Mouse (Mus musculus) lung, embryonic 14.5 days (tissue): ENCODE measurements around the gene Usp17lb. TPM values are rescaled to one million over a fixed set of nuclear protein-coding genes. Genes with fewer than 3 reads are reported as not detected.
"Not testable (repeated sequence)": the region's sequence is repeated elsewhere in the genome, so short reads cannot be mapped to it uniquely, and the experiment has no call there.

Experiments
- ATAC-seq: fragments of 200-750 bp; cut with Nextera tagmentation; 2 replicates; pipeline ENCODE4 v1.8.0; 2017; ENCODE audit warnings: mild to moderate bottlenecking, moderate TSS enrichment, moderate library complexity; ENCODE audit not compliant: insufficient read depth
- DNase-seq: peaks from one replicate; pipeline ENCODE4 v3.0.0-alpha.2; 2015
- H3K27ac ChIP-seq: fragments of 300-500 bp; sonication (generic); 2 replicates; pipeline ENCODE4 v1.5.1; 2014; ENCODE audit warnings: low read depth, mild to moderate bottlenecking, moderate library complexity
- H3K27me3 ChIP-seq: fragments of 300-500 bp; sonication (generic); 2 replicates; pipeline ENCODE4 v1.6.1; 2014; ENCODE audit warnings: low read length, control low read depth; ENCODE audit not compliant: insufficient read depth
- H3K36me3 ChIP-seq: fragments of 300-500 bp; sonication (generic); 2 replicates; pipeline ENCODE4 v1.6.1; 2014; ENCODE audit warnings: control low read depth; ENCODE audit not compliant: insufficient read depth
- H3K4me1 ChIP-seq: fragments of 300-500 bp; sonication (generic); 2 replicates; pipeline ENCODE4 v1.6.1; 2014; ENCODE audit warnings: antibody characterized with exemption, control low read depth; ENCODE audit not compliant: insufficient read depth
- H3K4me2 ChIP-seq: fragments of 300-500 bp; sonication (generic); 2 replicates; pipeline ENCODE4 v1.6.1; 2014; ENCODE audit warnings: mild to moderate bottlenecking
- H3K4me3 ChIP-seq: fragments of 300-500 bp; sonication (generic); 2 replicates; pipeline ENCODE4 v1.5.1; 2014; ENCODE audit warnings: low read depth, low read length
- H3K9ac ChIP-seq: fragments of 300-500 bp; sonication (generic); 2 replicates; pipeline ENCODE4 v1.6.1; 2014
- H3K9me3 ChIP-seq: fragments of 300-500 bp; sonication (generic); 2 replicates; pipeline ENCODE4 v1.6.1; 2016; ENCODE audit warnings: low read depth, low read length, control low read depth
- CTCF ChIP-seq: IDR thresholded peaks from 2 replicates; pipeline ENCODE4 v1.5.1; 2016; ENCODE audit warnings: antibody characterized with exemption, low read depth
- WGBS: fragments of 180-500 bp; shearing (Covaris S2); extraction: QIAGEN DNeasy Blood & Tissue Kit; methylation state at CpG from one replicate; pipeline ENCODE4 v1.1.7; 2014; 5-methylcytosine and 5-hydroxymethylcytosine counted together
- polyA plus RNA-seq: library from polyadenylated mRNA; unstranded; fragments of >200 nt; fragmentation: Nextera tagmentation; extraction: Ambion mirVana; gene quantifications from 2 replicates; pipeline ENCODE4 v1.2.1, GENCODE M21; 2014

Gene Usp17lb
- polyA plus RNA-seq = not detected in 2 replicates

DNA sequence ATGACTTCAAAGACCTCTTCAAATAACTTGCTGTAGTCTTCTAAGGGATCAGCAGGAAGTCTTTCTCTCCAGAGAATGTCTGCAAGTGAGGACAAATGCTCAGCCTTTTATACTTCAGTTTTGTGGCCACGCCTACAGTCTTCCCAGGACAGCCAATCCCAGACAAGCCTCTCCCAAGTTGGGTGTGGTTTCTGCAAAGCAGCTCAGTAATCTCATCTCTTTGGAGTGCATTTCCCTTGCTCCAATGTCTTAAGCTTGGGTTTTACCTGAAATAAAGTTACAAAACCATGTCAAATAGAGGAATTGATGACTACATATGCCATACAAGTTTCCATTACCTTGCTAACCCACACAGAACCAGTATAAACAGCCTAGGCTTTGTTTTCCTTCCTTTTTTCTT is at the start of gene Usp17lb:
TSS of gene Usp17lb (minus strand) at position 101 of the 400 bp plus-strand sequence.
- H3K27ac ChIP-seq = no peak within 1 kb of the TSS
- 48% methylated on average over 1 of the region's 1 CpGs for WGBS
- H3K4me2 ChIP-seq = no peak within 1 kb of the TSS
- ATAC-seq (no peak), DNase-seq (no peak)
- no peak for TF ChIP-seq CTCF
- H3K4me3 ChIP-seq = no peak within 1 kb of the TSS
- no peak within 1 kb of the TSS for H3K9ac ChIP-seq
- H3K9me3 ChIP-seq = no peaks in the 10 kb centered on the region
- no peaks in the 10 kb centered on the region for H3K4me1 ChIP-seq
- H3K36me3 ChIP-seq = no peaks in the 10 kb centered on the region
- H3K27me3 ChIP-seq = no peaks in the 10 kb centered on the region

GRCm38 (mm10) chr7:104877731-104878130 is 35.3 kb upstream of the Usp17lb start, which contains the start of gene Olfr665:
Olfr665 (plus strand) TSS chr7:104878031.
- no peak for ATAC-seq
- Histone ChIP-seq H3K36me3 (no peaks in the 10 kb centered on the region), H3K9ac (no peak within 1 kb of the TSS), H3K4me1 (no peaks in the 10 kb centered on the region), H3K4me3 (no peak within 1 kb of the TSS), H3K27ac (no peak within 1 kb of the TSS), H3K9me3 (no peaks in the 10 kb centered on the region), H3K4me2 (no peak within 1 kb of the TSS), H3K27me3 (no peaks in the 10 kb centered on the region)
- no peak for DNase-seq
- no peak for TF ChIP-seq CTCF
- 23% methylated on average over 1 of the region's 1 CpGs for WGBS

DNA sequence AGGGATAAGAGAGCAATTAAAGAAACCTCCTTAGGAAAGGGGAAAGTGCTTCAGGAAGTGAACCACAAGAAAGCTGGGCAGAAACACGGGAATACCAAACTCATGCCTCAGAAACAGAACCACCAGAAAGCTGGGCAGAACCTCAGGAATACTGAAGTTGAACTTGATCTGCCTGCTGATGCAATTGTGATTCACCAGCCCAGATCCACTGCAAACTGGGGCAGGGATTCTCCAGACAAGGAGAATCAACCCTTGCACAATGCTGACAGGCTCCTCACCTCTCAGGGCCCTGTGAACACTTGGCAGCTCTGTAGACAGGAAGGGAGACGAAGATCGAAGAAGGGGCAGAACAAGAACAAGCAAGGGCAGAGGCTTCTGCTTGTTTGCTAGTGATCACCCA is 19.0 kb upstream of the Usp17lb start:
- Histone ChIP-seq H3K9me3 (no peaks in the 10 kb centered on the region), H3K4me2 (no peak overlapping the region), H3K4me1 (no peaks in the 10 kb centered on the region), H3K9ac (no peak overlapping the region), H3K4me3 (no peak overlapping the region), H3K27me3 (no peaks in the 10 kb centered on the region), H3K27ac (no peak overlapping the region), H3K36me3 (no peaks in the 10 kb centered on the region)
- ATAC-seq = no peak
- DNase-seq = no peak
- no peak for TF ChIP-seq CTCF
- 85% methylated on average over 3 of the region's 3 CpGs for WGBS

DNA sequence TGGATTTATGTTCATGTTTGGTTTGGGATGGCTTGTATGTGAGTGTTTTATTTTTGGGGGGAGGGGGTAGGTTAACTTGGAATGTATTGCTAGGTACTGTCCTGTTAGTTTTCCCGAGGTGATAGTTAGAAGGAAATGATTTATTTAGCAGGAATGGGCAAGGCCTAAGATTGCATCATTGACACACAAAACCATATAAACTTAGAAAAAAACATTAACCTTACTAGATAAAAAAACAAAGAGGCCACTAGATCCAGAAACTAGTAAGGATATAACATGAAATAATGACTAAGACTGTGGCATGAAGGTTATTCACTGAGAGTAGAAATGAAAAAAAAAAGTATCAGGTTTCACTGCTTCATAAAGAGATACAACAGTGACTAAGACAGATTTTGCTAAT is 15.3 kb upstream of the Usp17lb start:
- no peak overlapping the region for H3K27ac ChIP-seq
- H3K27me3 ChIP-seq = no peaks in the 10 kb centered on the region
- ATAC-seq = no peak
- H3K36me3 ChIP-seq = no peaks in the 10 kb centered on the region
- H3K4me2 ChIP-seq = no peak overlapping the region
- no peaks in the 10 kb centered on the region for H3K9me3 ChIP-seq
- H3K4me3 ChIP-seq = no peak overlapping the region
- WGBS = 66% methylated on average over 1 of the region's 1 CpGs
- no peaks in the 10 kb centered on the region for H3K4me1 ChIP-seq
- TF ChIP-seq CTCF = no peak
- H3K9ac ChIP-seq = no peak overlapping the region
- DNase-seq = no peak

DNA sequence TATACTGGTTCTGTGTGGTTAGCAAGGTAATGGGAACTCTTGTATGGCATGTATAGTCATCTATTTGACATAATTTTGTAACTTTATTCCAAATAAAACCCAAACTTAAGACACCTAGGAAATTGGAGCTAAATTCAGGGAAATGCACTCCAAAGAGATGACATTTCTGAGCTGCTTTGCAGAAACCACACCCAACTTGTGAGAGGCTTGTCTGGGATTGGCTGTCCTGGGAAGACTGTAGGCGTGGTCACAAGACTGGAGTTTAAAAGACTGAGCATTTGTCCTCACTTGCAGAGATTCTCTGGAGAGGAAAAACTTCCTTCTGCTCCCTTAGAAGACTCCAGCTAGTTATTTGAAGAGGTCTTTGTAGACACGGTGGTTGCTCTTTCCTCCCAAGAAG is 14.3 kb upstream of the Usp17lb start, which contains the start of gene Usp17la:
TSS of gene Usp17la (plus strand) at position 301 of the 400 bp plus-strand sequence.
- not testable (repeated sequence) for DNase-seq, H3K4me2 ChIP-seq, ATAC-seq, H3K36me3 ChIP-seq, H3K9me3 ChIP-seq, H3K4me1 ChIP-seq, H3K9ac ChIP-seq, H3K27me3 ChIP-seq, H3K4me3 ChIP-seq, H3K27ac ChIP-seq
- WGBS = 74% methylated on average over 2 of the region's 2 CpGs

GRCm38 (mm10) chr7:104855248-104855750 is 12.9 kb upstream of the Usp17lb start:
- no peaks in the 10 kb centered on the region for H3K27me3 ChIP-seq
- H3K4me3 ChIP-seq = no peak overlapping the region
- 74% methylated on average over 3 of the region's 3 CpGs for WGBS
- no peak for DNase-seq
- no peak overlapping the region for H3K4me2 ChIP-seq
- no peak overlapping the region for H3K27ac ChIP-seq
- H3K9ac ChIP-seq = no peak overlapping the region
- H3K36me3 ChIP-seq = no peaks in the 10 kb centered on the region
- no peaks in the 10 kb centered on the region for H3K4me1 ChIP-seq
- TF ChIP-seq CTCF = no peak
- H3K9me3 ChIP-seq = no peaks in the 10 kb centered on the region
- ATAC-seq = no peak

DNA sequence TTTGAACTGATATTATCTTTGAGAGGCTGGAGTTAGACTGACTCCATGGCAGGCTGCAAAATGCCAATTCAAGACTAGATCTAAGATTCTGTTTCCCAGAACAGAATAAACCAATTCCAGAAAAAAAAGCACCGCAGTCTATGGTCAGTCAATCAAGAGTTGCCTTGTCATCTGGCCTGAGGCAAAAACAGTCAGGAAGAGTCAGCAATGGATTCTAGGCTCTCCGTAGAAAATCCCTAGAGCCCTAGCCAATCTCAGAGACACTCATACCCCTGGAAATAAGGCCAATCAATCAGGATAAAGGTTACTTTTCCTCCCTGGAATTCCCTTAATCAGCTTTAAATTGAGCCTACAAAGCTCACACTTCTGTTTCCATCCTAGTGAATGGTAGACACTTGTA is 9.1 kb upstream of the Usp17lb start:
- not testable (repeated sequence) for DNase-seq, H3K9me3 ChIP-seq, H3K9ac ChIP-seq, H3K4me1 ChIP-seq, H3K27me3 ChIP-seq, H3K36me3 ChIP-seq, H3K4me2 ChIP-seq, H3K27ac ChIP-seq, H3K4me3 ChIP-seq, ATAC-seq
- 84% methylated on average over 2 of the region's 2 CpGs for WGBS
